Mouse (Mus musculus) urinary bladder, postnatal 10 days (tissue): ENCODE data around the gene Rapgef6.

Source experiments
- DNase-seq: peaks from one replicate; pipeline ENCODE4 v3.0.0; 2022; ENCODE audit warnings: low spot score

Gene Rapgef6

DNA sequence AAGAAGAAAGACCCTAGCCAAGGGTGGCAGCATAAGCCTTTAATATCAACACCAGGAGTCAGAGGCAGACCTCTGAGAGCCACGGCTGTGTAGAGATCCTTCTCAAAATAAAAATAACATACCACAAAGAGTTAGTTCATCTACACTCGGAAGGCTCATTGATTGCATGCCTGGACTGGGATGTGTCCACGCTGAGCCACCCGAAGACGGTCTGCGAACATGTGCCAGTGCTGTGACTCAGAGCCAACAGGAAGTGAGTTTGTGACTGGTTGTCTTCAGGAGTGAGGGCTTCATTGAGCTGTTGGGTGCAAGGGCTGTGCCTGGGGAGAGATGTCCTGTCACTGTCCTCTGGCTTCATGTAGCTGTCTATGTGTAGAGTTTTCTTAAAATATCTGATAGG is 171.0 kb downstream of the Rapgef6 start:
- DNase-seq = no peak

DNA sequence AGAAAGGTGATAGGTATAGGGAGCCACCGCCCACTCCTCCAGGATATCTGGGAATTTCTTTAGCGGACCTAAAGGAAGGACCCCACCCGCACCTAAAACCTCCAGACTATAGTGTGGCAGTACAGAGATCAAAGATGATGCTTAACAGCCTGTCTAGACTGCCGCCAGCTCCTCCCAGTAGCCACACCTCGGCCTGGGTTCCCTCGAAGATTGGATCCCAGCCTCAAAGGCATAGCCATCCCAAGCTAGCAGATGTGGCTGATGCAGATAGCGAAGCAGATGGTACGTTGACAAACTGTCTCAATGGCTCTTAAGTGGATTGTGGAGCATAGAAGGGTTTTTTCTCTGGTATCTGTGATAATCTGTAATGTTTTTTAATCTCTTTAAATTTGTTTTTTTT is 171.6 kb downstream of the Rapgef6 start:
- no peak for DNase-seq

DNA sequence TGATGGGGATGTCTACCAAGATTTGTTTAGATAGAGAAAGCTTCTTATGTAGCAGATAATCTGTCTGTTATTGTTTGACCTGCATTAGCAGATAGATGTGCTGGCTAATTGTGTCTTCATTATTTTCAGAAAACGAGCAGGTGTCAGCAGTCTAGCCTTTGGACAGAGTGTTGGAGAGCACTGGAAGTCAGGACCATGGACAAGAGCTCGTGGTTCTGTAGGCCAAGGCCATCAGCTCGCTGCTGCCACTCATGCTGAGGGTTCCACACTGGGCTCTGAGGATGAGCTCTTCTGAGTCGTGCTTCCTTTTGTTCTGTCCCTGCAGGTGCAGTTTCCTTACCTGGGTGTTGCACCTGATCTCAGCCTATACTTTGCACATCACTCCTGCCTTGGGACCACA is 173.3 kb downstream of the Rapgef6 start:
- DNase-seq = no peak

DNA sequence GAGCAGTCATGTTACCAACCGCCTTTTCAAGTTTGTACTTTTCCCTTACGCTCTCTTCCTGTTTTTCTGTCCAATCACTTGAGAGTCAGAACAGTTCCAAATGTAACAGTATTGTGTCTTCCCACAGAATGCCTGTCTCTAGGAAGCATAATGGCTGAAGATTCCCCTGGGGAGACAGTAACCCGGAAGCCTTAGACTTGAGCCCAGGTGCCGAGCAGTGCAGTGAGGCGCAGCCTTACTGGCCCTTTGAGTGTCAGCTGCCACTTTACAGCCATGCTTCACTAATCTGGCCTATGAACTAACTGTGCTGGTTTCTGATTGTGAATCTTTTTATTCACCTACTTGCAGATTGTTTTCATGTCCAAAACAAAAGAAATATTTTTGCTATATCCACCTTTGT is 175.0 kb downstream of the Rapgef6 start:
- DNase-seq = no peak

DNA sequence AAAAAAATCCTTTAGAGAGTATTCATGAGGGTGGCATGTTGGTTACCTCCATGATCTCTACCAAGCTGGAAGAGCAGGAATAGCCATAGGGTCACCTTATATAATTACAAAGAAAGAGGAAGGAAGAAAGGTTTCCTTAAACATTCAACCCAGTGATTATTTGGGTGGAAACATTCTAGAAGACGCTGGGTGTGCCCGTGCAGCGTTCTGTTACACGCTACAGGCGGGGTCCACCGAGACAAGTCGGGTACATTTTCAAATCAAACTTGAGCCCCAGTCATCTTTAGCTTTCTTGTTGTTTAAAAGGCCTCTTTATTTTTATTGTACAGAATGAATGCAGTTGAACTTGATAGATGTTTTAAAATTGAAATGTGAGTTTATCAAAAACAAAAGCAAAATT is 176.0 kb downstream of the Rapgef6 start:
- no peak for DNase-seq

DNA sequence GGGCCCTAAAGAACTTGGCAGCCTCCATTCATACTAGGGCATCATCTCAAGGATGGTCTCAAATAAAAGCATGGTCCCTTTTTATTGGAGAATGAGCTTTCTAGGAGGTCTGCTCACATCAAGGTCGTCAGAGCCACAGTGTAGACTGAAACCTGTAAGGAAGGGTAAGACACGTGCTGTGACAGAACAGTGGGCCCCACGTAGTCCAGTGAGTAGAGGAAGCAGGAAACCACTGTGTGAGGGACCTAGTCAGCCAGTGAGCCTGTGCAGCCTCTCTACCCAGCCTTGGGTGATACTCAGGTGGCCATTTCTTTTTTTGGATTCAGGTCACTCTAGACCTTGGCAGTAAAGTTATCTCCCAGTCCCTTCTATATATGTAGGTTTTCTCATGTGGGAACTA is 177.3 kb downstream of the Rapgef6 start:
- no peak for DNase-seq

DNA sequence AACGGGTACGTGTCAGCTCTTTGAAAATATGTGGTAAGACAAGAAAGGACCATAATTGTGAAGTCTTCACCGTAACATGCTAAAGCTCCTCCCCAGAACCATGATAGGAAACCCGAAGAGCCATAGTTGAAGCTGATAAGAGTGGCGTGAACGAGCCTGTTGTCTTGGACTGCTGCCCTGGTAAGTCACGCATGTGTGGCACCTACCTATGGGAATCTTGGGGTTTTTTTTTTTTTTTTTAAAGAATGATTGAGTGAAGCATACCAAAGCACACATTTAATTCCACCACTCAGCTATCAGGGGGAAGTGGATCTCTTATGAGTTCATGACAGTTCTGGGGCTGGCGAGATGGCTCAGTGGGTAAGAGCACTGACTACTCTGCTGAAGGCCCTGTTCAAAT is 179.2 kb downstream of the Rapgef6 start:
- DNase-seq = no peak

DNA sequence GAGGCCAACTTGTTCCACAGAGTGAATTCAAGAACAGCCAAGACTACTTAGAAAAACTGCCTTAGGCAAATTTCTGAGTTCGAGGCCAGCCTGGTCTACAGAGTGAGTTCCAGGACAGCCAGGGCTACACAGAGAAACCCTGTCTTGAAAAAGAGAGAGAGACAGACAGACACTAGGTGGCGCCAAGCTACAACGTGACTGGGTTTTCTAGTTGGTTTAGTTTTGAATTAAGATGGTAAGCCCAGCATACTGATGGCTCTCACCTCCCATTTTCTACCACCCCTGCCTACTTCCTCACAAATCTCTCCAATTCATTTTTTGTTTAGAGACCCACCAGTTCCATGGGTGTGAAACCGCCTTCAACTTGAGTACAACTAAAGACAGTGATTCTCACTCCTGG is 180.7 kb downstream of the Rapgef6 start:
- no peak for DNase-seq

DNA sequence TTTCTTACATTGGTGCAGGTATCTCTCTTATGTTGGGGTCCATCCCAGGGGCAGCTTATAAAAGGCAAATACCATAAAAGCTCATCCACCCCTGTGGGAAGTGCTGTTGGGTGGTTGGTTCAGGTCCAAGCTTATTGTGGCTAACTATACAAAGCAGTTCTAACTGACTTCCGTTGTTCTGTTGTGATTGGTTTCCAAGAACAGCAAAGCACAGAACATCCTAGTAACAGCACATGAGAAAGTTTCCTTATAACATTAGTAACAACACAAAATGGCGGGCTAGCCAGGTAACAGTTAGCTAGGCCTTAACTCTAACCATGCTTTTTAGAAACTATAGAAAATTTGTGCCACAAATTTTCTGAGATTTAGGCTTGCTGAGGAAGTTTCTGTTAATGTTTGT is 185.5 kb downstream of the Rapgef6 start:
- DNase-seq = no peak

DNA sequence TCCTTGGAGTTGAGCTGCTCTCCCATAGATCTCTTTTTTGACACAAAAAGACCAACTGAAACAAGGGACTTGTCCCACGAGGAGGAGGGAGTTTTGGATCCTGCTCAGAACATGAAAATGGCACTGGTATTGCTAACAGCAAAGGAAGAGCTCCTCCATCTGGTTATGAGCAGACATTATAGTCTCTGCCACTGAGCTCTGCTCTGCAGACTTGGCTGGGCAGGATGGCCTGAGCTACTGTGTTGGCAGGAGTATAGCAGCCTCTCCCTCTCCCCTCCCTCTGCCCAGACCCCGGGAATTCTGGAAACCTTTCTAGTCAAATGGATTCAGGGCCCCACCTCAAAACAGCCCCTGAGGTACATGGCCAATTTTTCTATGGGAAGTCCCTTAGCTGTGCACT is 187.0 kb downstream of the Rapgef6 start:
- DNase-seq = no peak

DNA sequence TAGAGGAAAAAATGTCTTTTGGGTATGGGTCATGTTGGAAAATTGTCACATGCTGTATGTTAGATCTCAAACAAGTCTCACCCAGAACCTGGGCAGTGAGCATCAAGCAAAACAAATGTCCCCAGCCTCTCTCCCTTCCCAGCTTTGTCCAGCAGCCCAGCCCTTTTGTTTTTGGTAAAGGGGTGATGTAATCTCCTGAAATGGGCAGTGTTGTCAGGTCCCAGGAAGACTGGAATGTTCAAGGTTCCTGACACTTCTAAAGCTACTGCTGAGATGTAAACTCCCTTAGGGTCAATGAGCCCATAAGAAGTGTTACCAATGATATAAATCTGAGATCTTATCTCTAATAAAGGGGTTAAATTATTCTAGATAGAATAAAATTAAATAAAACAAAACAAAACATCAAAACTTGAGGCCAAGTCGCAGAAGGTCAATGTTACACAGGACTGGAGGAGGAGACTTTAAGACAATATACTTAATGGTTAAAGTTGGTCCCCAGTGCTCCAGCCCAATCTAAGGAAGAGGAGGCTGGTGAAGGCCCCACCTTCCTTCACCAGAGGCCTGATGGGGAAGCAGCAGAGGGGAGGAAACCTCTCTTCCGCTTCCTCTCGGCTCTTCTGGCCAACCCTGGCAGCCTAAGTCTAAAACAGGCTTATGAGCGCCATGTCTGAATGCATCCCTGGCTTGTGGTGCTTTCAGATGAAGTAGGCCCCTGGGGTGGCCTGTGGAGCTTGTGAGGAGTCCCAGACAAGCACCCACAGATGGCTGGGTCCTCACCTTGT is 188.1 kb downstream of the Rapgef6 start:
- no peak for DNase-seq

DNA sequence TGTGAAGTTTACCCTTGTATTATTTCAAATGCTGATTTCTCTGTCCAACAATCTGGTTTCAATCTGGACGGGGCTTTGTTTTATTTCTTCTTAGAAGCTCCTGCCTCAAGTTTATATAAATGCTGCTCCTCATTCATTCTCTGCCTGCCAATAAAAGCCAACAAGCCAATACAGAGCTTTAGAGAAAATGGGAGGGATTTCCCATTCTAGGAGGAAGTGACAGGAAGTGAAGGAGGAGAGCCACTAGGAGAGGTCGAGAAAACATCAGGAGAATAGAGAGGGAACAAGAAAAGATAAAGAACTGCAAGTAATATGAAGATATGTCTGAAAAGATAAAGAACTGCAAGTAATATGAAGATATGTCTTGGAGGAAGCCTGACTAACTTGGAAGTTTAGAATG is 190.2 kb downstream of the Rapgef6 start:
- no peak for DNase-seq

DNA sequence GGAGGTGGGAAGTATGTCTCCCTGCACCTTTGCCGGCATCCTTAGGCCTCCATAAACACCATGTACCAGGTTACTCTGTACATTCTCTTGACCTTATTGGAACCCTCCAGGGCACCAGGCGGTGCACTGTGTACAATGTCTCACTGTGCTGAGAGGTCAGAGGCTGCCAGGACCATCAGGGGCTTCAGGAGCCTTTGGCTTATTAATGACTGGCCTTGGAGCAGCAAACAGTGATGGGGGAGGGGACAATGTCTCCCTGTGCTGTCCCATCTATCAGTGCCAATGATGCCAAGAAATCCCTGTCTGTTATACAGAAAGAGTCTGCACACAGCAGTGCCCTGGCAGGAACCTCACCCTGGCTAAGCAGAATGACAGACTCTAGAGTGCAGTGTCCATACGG is 195.2 kb downstream of the Rapgef6 start:
- DNase-seq = no peak

DNA sequence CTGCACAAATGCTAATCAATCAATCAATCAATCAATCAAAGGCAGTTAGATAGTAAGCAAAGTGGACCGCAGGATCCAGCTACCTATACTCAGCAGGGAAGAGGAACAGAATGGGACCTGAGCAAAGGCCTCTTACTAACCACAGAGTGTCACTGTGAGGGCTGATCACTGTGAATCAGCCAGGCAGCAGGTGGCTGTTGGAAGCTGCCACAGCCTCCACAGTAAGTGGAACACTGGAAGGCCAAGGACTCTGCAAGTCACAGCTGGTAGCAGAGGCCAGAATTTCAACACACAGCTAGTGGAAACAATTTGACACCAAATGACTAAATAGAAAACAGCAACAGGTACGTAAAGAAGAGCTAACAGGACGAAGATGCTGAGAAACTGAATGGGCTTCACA is 196.0 kb downstream of the Rapgef6 start:
- no peak for DNase-seq

DNA sequence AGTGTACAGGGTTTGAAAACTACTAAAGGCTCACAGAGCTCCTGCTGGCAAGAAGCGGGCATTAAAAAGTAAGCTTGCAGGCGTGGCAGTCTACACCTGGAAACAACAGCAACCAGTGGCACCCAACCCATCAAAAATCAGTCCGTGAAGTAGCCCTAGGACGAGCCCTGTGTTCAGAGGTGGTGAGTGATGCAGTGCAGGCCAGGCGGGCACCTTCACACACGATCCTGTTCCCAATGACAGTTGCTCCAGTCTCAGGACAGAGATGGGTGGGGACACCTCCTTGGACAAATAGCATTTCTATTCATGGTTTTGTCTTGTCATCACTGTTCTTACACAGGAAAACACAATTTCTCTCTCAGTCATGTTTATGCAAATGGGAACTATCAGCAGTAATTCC is 199.4 kb downstream of the Rapgef6 start:
- no peak for DNase-seq

DNA sequence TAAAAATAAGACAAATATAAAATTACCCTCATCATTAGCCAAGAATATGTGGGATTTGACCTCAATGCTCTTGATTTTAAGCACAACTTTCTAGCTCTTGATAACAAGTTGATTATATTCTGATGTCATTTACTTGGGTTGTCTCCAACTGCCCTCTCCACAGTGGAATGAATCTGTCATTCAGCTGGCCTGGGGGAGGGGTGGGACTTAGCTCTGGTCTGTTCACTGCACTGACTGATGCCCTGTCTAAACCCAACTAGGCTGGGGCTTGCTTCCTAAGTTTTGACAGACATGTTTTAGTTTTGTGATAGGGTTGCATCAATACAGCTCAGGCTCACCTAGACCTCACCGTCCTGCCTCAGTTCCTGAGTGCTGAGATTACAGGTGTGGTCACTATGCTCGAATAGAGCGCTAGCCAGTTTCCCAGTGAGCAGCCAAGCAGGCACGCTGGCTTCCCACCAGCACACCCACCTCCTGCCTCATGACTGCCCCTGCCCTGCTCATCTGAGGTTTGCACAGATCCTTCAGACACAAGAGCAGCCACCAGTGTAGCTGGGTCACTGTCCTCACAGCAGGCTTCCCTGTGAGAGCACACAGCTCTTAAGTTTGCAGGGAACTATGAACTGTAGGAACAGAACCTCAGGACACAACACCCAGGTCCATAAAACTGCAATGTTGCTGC is 201.8 kb downstream of the Rapgef6 start:
- DNase-seq = no peak

DNA sequence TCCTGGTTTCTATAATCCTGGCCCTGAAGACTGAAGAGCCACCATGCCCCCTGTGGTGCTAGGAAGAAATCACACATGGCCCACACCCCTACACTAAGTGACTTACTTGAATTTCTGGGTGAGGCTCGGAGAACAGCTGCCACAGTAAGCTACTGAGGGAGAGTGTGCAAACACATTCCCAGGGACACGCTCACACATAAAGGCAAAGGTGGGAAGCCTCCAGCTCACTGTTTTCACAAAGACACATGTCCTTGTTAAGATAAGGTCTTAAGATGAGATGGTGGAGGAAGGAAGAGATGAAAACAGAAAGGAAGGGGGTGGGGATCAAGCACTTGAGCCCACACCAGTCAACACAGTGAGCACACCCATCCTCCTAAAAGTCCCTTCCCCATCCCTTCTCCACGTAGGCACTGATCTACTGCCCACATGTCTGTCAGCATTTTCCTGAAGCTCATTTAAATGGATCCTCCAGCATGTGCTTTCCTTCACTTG is 204.0 kb downstream of the Rapgef6 start:
- DNase-seq = no peak

DNA sequence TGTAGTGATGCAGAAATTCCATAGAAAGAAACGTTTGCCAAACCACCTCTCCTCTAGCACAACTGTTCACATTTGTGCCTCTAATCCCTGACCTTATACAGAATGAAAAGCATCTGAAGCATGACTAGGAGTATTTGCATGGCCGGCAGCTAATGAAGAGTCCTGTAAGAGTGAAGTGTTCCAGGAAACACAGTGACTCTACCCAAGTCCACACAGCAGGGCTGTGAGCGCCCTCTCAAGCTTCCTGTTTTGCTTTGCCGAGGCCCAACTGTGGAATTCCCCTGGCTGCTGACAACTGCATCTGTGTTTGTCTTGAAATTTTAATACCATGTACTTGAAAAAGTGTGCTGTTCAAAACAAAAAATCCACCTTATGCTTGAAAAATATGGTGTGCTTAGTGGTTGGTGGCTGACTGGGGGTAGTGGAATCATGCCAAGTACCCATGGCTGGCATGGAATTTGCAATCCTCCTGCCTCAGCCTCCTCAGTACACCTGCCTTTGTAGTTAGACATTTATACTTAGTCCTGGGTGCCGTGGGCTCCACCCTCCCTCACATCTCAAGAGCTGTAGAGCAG is 204.8 kb downstream of the Rapgef6 start:
- DNase-seq = no peak

DNA sequence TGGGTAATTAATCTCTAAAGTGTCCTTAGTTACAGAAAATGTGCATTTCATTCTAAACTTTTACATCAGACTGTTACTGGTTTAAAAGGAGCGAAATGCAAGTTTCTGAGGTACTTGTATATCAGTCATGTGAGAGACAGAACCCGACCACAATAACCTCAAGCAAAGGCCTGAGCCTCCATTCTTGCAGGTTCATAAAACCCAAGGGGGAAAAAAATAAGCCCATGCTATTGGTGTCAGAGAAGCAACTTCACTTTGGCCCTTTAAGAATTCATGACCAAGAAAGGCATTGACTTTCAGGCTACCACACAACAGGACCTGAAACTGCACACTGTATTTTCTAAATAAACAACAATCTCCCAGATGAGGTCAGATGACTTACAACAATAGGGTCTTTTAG is 205.7 kb downstream of the Rapgef6 start:
- no peak for DNase-seq

DNA sequence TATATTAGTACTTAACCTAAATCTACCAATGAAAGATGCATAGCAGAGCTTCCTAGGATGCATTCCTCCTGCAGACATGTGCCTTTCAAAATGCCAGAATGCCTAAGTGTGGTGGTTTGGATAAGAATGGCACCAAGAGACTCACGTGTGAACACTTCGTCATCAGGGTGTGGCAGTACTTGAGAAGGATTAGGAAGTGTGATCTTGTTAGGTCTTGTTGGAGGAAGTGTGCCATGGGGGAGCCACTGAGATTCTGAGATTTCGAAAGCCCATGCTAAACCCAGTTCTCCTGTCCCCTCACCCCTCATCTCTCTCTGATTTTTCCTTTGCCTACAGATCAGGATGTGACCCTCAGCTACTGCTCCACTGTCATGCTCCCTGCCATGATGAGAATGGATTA is 206.7 kb downstream of the Rapgef6 start:
- no peak for DNase-seq

DNA sequence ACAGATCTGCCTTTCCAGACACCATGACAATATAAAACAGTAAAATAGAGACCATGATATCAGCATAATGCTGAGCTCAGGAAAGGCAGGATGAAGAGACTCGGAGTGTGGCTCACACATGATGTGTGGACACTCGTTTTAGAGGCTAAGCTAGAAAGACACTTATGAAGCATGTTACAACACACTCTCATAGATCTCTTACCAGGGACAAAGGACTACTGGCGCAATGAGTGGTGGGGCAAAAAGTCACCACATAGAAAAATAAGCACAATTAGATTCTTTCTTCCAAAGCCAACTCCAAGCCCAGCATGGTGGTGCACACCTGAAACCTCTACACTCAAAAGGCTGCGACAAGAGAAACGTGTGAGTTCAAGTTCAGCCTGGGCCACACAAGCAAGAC is 208.3 kb downstream of the Rapgef6 start:
- DNase-seq = no peak

DNA sequence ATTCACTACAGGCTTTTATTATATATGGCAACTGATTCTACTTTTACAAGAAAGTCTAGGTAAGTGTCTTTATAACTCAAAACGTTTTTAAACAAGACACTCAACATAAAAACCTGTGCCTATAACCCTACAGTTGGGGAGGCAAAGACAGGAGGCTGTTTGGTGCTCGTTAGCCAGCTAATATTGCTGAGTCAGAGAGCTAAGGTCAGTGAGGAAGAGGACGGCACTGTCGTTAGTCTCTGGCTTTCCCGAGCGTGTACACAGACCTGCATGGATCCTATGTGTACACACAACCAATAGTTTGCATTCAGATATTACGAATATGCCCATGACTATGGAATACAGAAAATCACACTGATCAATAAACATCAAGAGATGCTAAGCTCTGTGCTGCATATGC is 208.7 kb downstream of the Rapgef6 start:
- no peak for DNase-seq

DNA sequence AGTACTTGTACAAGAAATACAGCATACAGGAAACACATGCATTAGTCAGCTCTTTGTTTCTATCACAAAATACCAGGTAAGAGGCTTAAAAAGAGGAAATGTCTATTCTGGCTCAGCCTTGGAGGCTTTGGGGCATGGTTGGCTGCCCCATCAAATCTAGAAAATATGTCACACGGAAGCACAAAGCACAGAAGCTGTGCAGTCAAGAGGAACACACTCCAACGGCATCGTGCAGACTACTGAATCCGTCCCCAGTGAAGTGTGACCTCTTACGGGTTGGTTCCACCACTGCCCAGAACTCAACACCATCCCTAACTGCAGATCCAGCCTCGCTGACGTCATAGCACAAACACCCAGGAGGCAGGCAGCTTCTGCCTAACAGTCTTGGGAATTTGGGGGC is 210.9 kb downstream of the Rapgef6 start:
- no peak for DNase-seq
